Mouse (Mus musculus) C2C12 (cell line): ENCODE results near the gene Lhx5. TPM values are rescaled to one million over a fixed set of nuclear protein-coding genes. Genes with fewer than 3 reads are reported as not detected.

Source experiments
- H3K27me3 ChIP-seq: one replicate; pipeline ENCODE4 v1.6.1; 2011; ENCODE audit not compliant: control insufficient read depth, insufficient read depth, insufficient read length
- H3K36me3 ChIP-seq: one replicate; pipeline ENCODE4 v1.6.1; 2011; ENCODE audit not compliant: control insufficient read depth, insufficient read depth
- H3K4me3 ChIP-seq: one replicate; pipeline ENCODE4 v1.5.1; 2011; ENCODE audit warnings: mild to moderate bottlenecking, control low read depth; ENCODE audit not compliant: poor library complexity, insufficient read depth, severe bottlenecking
- H3K79me2 ChIP-seq: one replicate; pipeline ENCODE4 v1.6.1; 2011; ENCODE audit not compliant: control insufficient read depth, insufficient read depth
- H3K79me3 ChIP-seq: one replicate; pipeline ENCODE4 v1.6.1; 2011; ENCODE audit warnings: low read depth, control low read depth
- H3ac ChIP-seq: one replicate; pipeline ENCODE3; 2011; ENCODE audit warnings: low read depth; ENCODE audit not compliant: control insufficient read depth, insufficient read length
- CEBPB ChIP-seq: IDR thresholded peaks from one replicate; pipeline ENCODE4 v1.6.1; 2011; ENCODE audit warnings: low read depth, mild to moderate bottlenecking, control low read depth, moderate library complexity
- CTCF ChIP-seq: IDR thresholded peaks from one replicate; pipeline ENCODE4 v1.5.1; 2011; ENCODE audit not compliant: control insufficient read depth, insufficient read depth, insufficient read length
- FOSL1 ChIP-seq: IDR thresholded peaks from one replicate; pipeline ENCODE4 v1.8.0; 2011; ENCODE audit warnings: mild to moderate bottlenecking, low read length; ENCODE audit not compliant: poor library complexity, insufficient read depth, severe bottlenecking
- MAX ChIP-seq: IDR thresholded peaks from one replicate; pipeline ENCODE4 v1.6.1; 2011; ENCODE audit warnings: mild to moderate bottlenecking, control low read depth
- MYOD1 ChIP-seq: IDR thresholded peaks from one replicate; pipeline ENCODE4 v1.6.1; 2011; ENCODE audit warnings: low read depth; ENCODE audit not compliant: control insufficient read depth, insufficient read length
- MYOG ChIP-seq: IDR thresholded peaks from one replicate; pipeline ENCODE4 v1.6.1; 2011; ENCODE audit not compliant: control insufficient read depth, insufficient read length; ENCODE audit errors: extremely low read depth
- USF1 ChIP-seq: IDR thresholded peaks from one replicate; pipeline ENCODE4 v1.6.1; 2011; ENCODE audit warnings: low read depth, mild to moderate bottlenecking, control low read depth, moderate library complexity
- polyA plus RNA-seq: library from polyadenylated mRNA; unstranded; fragments of >200 nt; fragmentation: generic; extraction: Trizol; gene quantifications from one replicate; pipeline ENCODE4 v1.2.1, GENCODE M21; 2012; ENCODE audit warnings: missing spikeins

Gene Lhx5
- polyA plus RNA-seq, 1 experiment = not detected

GRCm38 (mm10) chr5:120479538-120479937, 48.0 kb downstream of the Lhx5 start:
- H3K79me3 ChIP-seq = no peaks in the 10 kb centered on the region
- TF ChIP-seq CEBPB (no peak), MYOD1 (no peak), MAX (no peak), FOSL1 (no peak), USF1 (no peak), CTCF (no peak), MYOG (no peak)
- H3K79me2 ChIP-seq = no peaks in the 10 kb centered on the region
- no peak overlapping the region for H3ac ChIP-seq
- H3K4me3 ChIP-seq = no peak overlapping the region
- peaks cover 27% of the 10 kb centered on the region for H3K27me3 ChIP-seq
- H3K36me3 ChIP-seq = no peaks in the 10 kb centered on the region

- no peaks in the 10 kb centered on the region for H3K79me2 ChIP-seq
- TF ChIP-seq MYOD1 (no peak), FOSL1 (no peak), USF1 (no peak), CEBPB (no peak), CTCF (no peak), MYOG (no peak), MAX (no peak)
- H3K27me3 ChIP-seq = peaks cover 18% of the 10 kb centered on the region
- H3K79me3 ChIP-seq = no peaks in the 10 kb centered on the region
- H3K4me3 ChIP-seq = no peak overlapping the region
- no peak overlapping the region for H3ac ChIP-seq
- peaks cover 2% of the 10 kb centered on the region for H3K36me3 ChIP-seq
Observed at GRCm38 (mm10) chr5:120481205-120481604, 49.7 kb downstream of the Lhx5 start.

GRCm38 (mm10) chr5:120483399-120483798, 51.9 kb downstream of the Lhx5 start:
- Histone ChIP-seq H3K4me3 (no peak overlapping the region), H3ac (no peak overlapping the region), H3K79me3 (no peaks in the 10 kb centered on the region), H3K27me3 (peaks cover 3% of the 10 kb centered on the region), H3K36me3 (peaks cover 9% of the 10 kb centered on the region), H3K79me2 (no peaks in the 10 kb centered on the region)
- no peak for TF ChIP-seq USF1
- TF ChIP-seq FOSL1 = no peak

- H3K27me3 ChIP-seq = no peaks in the 10 kb centered on the region
- no peak overlapping the region for H3K4me3 ChIP-seq
- TF ChIP-seq CTCF (no peak), USF1 (no peak), MAX (no peak), MYOD1 (no peak), CEBPB (no peak), FOSL1 (no peak)
- peaks cover 30% of the 10 kb centered on the region for H3K36me3 ChIP-seq
- no peak overlapping the region for H3ac ChIP-seq
- H3K79me3 ChIP-seq = no peaks in the 10 kb centered on the region
- H3K79me2 ChIP-seq = no peaks in the 10 kb centered on the region
Observed at GRCm38 (mm10) chr5:120487844-120488243, 56.3 kb downstream of the Lhx5 start.

GRCm38 (mm10) chr5:120490679-120491192, 59.2 kb downstream of the Lhx5 start:
- Histone ChIP-seq H3ac (no peak overlapping the region), H3K79me3 (no peaks in the 10 kb centered on the region), H3K36me3 (peaks cover 33% of the 10 kb centered on the region), H3K27me3 (no peaks in the 10 kb centered on the region), H3K79me2 (no peaks in the 10 kb centered on the region), H3K4me3 (no peak overlapping the region)
- TF ChIP-seq FOSL1 (no peak), CTCF (no peak), MAX (no peak), CEBPB (no peak)

Other genes with a start within 250 kb of the Lhx5 start
- gene Sdsl, start 41.1 kb downstream of the Lhx5 start, polyA plus RNA-seq = 0.69 TPM
- gene Sds, start 44.8 kb downstream of the Lhx5 start, polyA plus RNA-seq = 0.19 TPM
- 36.4 TPM for gene Plbd2, start 71.9 kb downstream of the Lhx5 start, polyA plus RNA-seq
- gene Slc8b1, start 79.5 kb downstream of the Lhx5 start, polyA plus RNA-seq = 6.1 TPM
- gene Tpcn1, start 157.0 kb downstream of the Lhx5 start, polyA plus RNA-seq = 34.6 TPM
- gene Iqcd, start 157.3 kb downstream of the Lhx5 start, polyA plus RNA-seq = 0.33 TPM
- 17.2 TPM for gene Rita1, start 180.9 kb downstream of the Lhx5 start, polyA plus RNA-seq
- 50.2 TPM for gene Ddx54, start 181.0 kb downstream of the Lhx5 start, polyA plus RNA-seq
- not detected for gene Cfap73, start 202.5 kb downstream of the Lhx5 start, polyA plus RNA-seq
- not detected for gene Rasal1, start 217.1 kb downstream of the Lhx5 start, polyA plus RNA-seq